Mouse (Mus musculus): ENCODE measurements around the gene Olfr1312.
"Not testable (repeated sequence)": the region's sequence is repeated elsewhere in the genome, so short reads cannot be mapped to it uniquely, and the experiment has no call there.

The Olfr1312 gene

DNA sequence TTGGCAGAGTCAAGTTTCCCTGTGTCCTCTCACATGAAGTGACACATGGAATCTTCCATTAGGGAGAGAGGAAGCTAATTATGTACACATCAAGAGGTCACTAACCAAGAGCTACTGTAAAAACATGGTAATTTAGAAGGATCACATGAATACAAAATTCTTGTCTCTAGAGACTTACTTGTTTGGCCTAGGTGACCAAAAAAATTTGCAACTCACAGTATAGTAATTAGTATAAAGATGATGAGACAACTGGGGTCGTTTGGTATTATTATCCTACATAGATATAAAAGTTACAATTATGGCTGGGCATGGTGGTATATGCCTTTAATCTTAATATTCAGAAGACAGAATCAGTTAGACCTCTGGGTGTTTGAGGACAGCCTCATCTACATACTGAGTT is at the start of gene Olfr1312:
Gene Olfr1312, minus strand, starts transcription at position 101 of the 400 bp plus-strand sequence.
- DNase-seq (ENCODE audit: low spot score): no peak

DNA sequence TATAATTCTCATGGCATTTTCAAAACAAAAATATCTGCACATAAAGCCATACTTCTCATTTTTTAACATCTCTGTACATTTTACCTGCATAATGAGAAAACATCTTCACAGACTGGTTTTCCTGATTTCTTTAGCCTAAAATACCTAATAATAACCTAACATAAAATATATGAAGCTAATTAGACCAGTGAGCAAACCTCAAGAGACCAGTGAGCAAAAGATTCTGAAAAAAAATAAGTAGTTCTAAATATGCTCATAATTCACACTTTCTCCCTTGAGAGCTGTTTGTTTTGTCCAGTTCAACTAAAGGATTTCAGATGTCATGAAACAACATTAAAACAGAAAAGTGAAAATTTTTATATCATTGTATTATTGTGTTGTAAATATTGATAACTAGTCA is 46.6 kb upstream of the Olfr1312 start, which contains the start of gene Olfr1314:
Gene Olfr1314, minus strand, starts transcription at position 101 of the 400 bp plus-strand sequence.
- no peak for DNase-seq (ENCODE audit: low spot score)

DNA sequence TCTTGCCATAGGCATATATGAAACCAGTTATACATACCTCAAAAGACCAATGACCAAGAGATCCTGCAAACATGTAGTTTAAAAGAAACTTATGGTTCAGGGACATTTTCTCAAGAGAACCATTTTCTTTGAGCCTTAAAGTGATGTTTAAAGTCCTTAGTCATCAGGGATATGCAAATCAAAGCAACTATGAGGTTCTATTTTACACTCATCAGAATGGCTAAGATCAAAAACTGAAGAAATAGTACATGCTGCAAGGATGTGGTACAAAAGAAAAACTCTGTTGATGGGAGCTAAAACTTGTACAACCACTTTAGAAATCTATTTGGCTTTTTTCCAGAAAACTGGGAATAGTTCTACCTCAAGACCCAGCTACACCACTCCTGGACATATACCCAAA is 27.7 kb upstream of the Olfr1312 start, which contains the start of gene Olfr1313:
Gene Olfr1313, minus strand, starts transcription at position 101 of the 400 bp plus-strand sequence.
- no peak for DNase-seq (ENCODE audit: low spot score)

DNA sequence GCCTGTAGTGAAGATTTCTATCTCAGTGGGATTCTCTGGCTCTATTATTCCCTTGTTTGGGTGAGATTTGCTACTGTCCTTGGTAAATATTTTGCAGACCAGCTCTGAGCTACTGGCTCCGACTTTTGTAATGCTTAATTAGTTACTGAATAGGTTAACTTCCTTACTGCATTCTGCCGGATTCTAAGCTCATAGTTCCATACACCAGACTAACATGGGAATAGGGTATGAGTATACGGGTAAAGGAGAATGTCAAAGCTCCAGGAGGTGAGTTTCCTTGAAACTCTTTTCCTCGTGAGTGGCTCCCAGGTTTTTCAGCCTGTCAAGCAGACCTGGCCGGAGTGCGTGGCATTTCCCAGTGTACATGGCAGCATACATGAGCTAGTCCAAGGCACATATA is 23.1 kb downstream of the Olfr1312 start:
- not testable (repeated sequence) for DNase-seq (ENCODE audit: low spot score)

DNA sequence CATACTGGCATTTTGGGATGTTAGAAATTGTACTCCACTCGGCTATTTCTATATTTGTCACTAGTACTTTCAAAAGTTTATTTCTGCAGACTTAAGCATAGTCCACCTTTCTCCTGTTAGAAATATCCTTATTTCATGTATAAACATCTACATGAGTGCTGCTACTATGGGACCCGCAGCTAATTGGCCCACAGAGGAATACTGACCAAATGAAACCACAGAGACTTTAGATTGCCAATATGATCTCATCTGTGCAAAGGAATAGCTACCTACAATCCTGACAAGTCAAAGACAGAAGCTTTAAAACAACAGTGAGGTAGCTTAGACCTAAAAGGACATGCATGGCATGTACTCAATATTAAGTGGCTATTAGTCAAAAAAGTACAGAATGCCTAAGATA is 25.7 kb downstream of the Olfr1312 start, which contains the start of gene Olfr1311:
Gene Olfr1311, minus strand, starts transcription at position 101 of the 400 bp plus-strand sequence.
- no peak for DNase-seq (ENCODE audit: low spot score)

DNA sequence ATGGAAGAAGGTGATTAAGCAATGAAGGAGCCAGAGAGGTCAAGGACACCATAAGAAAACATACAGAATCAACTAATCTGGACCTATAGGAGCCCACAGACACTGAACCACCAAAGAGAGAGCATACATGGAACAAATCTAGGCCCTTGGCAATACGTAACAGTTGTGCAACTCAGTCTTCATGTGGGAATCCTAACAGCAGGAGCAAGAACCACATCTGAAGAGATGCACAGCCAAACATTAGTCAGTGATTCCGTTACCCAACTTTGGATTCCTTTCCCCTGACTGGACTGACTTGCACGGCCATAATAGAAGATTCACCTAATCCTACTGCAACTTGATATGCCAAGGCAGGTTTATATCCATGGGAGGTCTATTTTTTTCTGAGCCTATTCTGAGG is 35.1 kb downstream of the Olfr1312 start:
- no peak for DNase-seq (ENCODE audit: low spot score)

DNA sequence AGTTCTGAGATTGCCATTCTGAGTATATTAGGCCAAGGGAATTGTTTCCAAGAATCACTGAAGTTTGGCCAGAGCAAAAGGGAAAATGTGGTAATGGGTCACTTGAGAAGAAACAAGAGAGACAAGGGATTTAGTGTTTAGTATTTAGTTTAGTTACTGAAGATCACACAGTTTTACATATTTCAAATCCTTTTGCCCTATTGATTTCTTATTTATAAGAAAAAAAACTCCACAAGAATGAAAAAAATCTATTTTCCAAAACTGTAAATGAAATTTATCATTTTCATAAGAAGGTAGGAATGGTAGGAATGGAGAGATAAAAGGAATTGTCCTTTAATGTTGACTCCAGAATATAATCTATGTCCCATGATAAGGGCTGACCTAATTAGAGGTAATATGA is 37.4 kb downstream of the Olfr1312 start, which contains the start of gene Olfr1310:
Gene Olfr1310, minus strand, starts transcription at position 101 of the 400 bp plus-strand sequence.
- no peak for DNase-seq (ENCODE audit: low spot score)

DNA sequence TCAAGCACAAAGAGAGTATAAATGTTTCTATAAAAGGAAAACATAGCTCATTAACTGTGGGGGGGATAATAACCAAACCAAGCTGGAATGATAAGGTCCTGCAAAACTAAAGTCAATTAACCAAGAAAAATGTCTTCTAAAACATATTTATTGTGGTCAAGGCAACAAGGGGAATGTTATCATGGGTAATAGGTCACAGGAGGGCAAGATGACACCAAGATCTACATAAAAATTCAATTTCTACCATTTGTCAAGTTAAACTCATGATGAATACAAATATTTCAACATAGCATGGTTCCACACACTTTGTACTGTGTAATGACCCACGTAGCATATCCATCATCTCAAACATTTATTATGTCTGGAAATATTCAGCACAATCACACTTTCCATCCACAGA is 59.9 kb downstream of the Olfr1312 start, which contains the start of gene Olfr1309:
Gene Olfr1309, minus strand, starts transcription at position 101 of the 400 bp plus-strand sequence.
- DNase-seq (ENCODE audit: low spot score): no peak
